Mouse (Mus musculus) stomach, embryonic 14.5 days (tissue): ENCODE measurements around the gene Klc1. TPM values are rescaled to one million over a fixed set of nuclear protein-coding genes. Genes with fewer than 3 reads are reported as not detected.
A peak's percentile ranks its signal among the peaks of the same experiment; 100 is the strongest.

Experiments used
- ATAC-seq: fragments of 200-750 bp; cut with Nextera tagmentation; 2 replicates; pipeline ENCODE4 v1.8.0; 2017; ENCODE audit warnings: low read depth, moderate TSS enrichment; ENCODE audit not compliant: insufficient number of reproducible peaks, insufficient read depth, low FRiP score
- H3K27ac ChIP-seq: fragments of 300-500 bp; sonication (generic); 2 replicates; pipeline ENCODE4 v1.5.1; 2014; ENCODE audit warnings: mild to moderate bottlenecking, low read length, moderate library complexity, mixed read lengths
- H3K27me3 ChIP-seq: fragments of 300-500 bp; sonication (generic); 2 replicates; pipeline ENCODE4 v1.6.1; 2014; ENCODE audit warnings: low read length, control low read depth, mixed read lengths; ENCODE audit not compliant: control insufficient read depth, insufficient read depth
- H3K36me3 ChIP-seq: fragments of 300-500 bp; sonication (generic); 2 replicates; pipeline ENCODE4 v1.6.1; 2014; ENCODE audit warnings: mild to moderate bottlenecking, control low read depth, low read length, moderate library complexity, mixed read lengths; ENCODE audit not compliant: control insufficient read depth, insufficient read depth
- H3K4me1 ChIP-seq: fragments of 300-500 bp; sonication (generic); 2 replicates; pipeline ENCODE4 v1.6.1; 2014; ENCODE audit warnings: low read length, control low read depth, mixed read lengths; ENCODE audit not compliant: control insufficient read depth, insufficient read depth
- H3K4me2 ChIP-seq: fragments of 300-500 bp; sonication (generic); replicated peaks from 2 replicates; pipeline ENCODE4 v1.6.1; 2014; ENCODE audit warnings: low read depth, low read length, control low read depth
- H3K4me3 ChIP-seq: fragments of 300-500 bp; sonication (generic); 2 replicates; pipeline ENCODE4 v1.5.1; 2014; ENCODE audit warnings: low read depth, low read length, control low read depth
- H3K9ac ChIP-seq: fragments of 300-500 bp; sonication (generic); replicated peaks from 2 replicates; pipeline ENCODE4 v1.6.1; 2014; ENCODE audit warnings: low read depth, mild to moderate bottlenecking, control low read depth, low read length, moderate library complexity, mixed read lengths
- H3K9me3 ChIP-seq: fragments of 300-500 bp; sonication (generic); 2 replicates; pipeline ENCODE4 v1.6.1; 2016; ENCODE audit warnings: low read depth, low read length, control low read depth; ENCODE audit not compliant: control insufficient read depth
- WGBS: fragments of 180-500 bp; shearing (Covaris S2); extraction: QIAGEN DNeasy Blood & Tissue Kit; methylation state at CpG from one replicate; pipeline ENCODE4 v1.1.7; 2014; 5-methylcytosine and 5-hydroxymethylcytosine counted together
- polyA plus RNA-seq: library from polyadenylated mRNA; unstranded; fragments of >200 nt; fragmentation: Nextera tagmentation; extraction: Ambion mirVana; gene quantifications from 2 replicates; pipeline ENCODE4 v1.2.1, GENCODE M21; 2014

The Klc1 gene
- polyA plus RNA-seq, 1 experiment from 2014 or later = 120 TPM

GRCm38 (mm10) chr12:111750739-111751138, 7.9 kb upstream of the Klc1 start:
- Histone ChIP-seq H3K4me1 (peaks cover 9% of the 10 kb centered on the region; the same call in 1 of the 2 replicates), H3K27ac (no peak overlapping the region), H3K9me3 (no peaks in the 10 kb centered on the region), H3K4me3 (no peak overlapping the region), H3K9ac (no peak overlapping the region), H3K36me3 (no peaks in the 10 kb centered on the region), H3K27me3 (no peaks in the 10 kb centered on the region), H3K4me2 (no peak overlapping the region)
- ATAC-seq = no peak
- WGBS = 95% methylated on average over 3 of the region's 3 CpGs

- Histone ChIP-seq H3K36me3 (no peaks in the 10 kb centered on the region), H3K4me2 (no peak overlapping the region), H3K9ac (no peak overlapping the region), H3K4me1 (peaks cover under 1% of the 10 kb centered on the region; the same call in 1 of the 2 replicates), H3K27ac (no peak overlapping the region), H3K9me3 (no peaks in the 10 kb centered on the region), H3K4me3 (no peak overlapping the region), H3K27me3 (no peaks in the 10 kb centered on the region)
- ATAC-seq = no peak
- 88% methylated on average over 6 of the region's 6 CpGs for WGBS
Measured at GRCm38 (mm10) chr12:111752491-111752890, 6.2 kb upstream of the Klc1 start.

- Histone ChIP-seq H3K27me3 (no peaks in the 10 kb centered on the region), H3K9ac (no peak overlapping the region), H3K9me3 (no peaks in the 10 kb centered on the region), H3K4me2 (no peak overlapping the region), H3K27ac (no peak overlapping the region), H3K4me1 (peaks cover 8% of the 10 kb centered on the region; the same call in 1 of the 2 replicates), H3K36me3 (no peaks in the 10 kb centered on the region), H3K4me3 (no peak overlapping the region)
- 52% methylated on average over 9 of the region's 9 CpGs for WGBS
- ATAC-seq = no peak
Measured at GRCm38 (mm10) chr12:111753347-111753746, 5.3 kb upstream of the Klc1 start.

- Histone ChIP-seq H3K4me1 (peaks cover 10% of the 10 kb centered on the region; the same call in 1 of the 2 replicates), H3K27me3 (no peaks in the 10 kb centered on the region), H3K27ac (no peak overlapping the region), H3K9me3 (no peaks in the 10 kb centered on the region), H3K9ac (no peak overlapping the region), H3K4me2 (no peak overlapping the region), H3K36me3 (no peaks in the 10 kb centered on the region), H3K4me3 (no peak overlapping the region)
- no peak for ATAC-seq
Measured at GRCm38 (mm10) chr12:111754710-111755109, 3.9 kb upstream of the Klc1 start.

GRCm38 (mm10) chr12:111755231-111755630, 3.4 kb upstream of the Klc1 start:
- no peak overlapping the region for H3K4me3 ChIP-seq
- peaks cover 16% of the 10 kb centered on the region for H3K4me1 ChIP-seq
- WGBS = 47% methylated on average over 2 of the region's 2 CpGs
- H3K27ac ChIP-seq = no peak overlapping the region
- H3K9me3 ChIP-seq = no peaks in the 10 kb centered on the region
- no peaks in the 10 kb centered on the region for H3K27me3 ChIP-seq
- H3K4me2 ChIP-seq = no peak overlapping the region
- no peaks in the 10 kb centered on the region for H3K36me3 ChIP-seq
- no peak for ATAC-seq
- H3K9ac ChIP-seq = no peak overlapping the region

GRCm38 (mm10) chr12:111756082-111756697, 2.5 kb upstream of the Klc1 start:
- H3K27ac ChIP-seq = no peak overlapping the region
- H3K9me3 ChIP-seq = no peaks in the 10 kb centered on the region
- no peak overlapping the region for H3K4me2 ChIP-seq
- no peaks in the 10 kb centered on the region for H3K27me3 ChIP-seq
- H3K36me3 ChIP-seq = no peaks in the 10 kb centered on the region
- no peak for ATAC-seq
- no peak overlapping the region for H3K9ac ChIP-seq
- 45% methylated on average over 4 of the region's 4 CpGs for WGBS
- no peak overlapping the region for H3K4me3 ChIP-seq
- H3K4me1 ChIP-seq = peaks cover 22% of the 10 kb centered on the region

GRCm38 (mm10) chr12:111756698-111757082, 2.0 kb upstream of the Klc1 start:
- H3K36me3 ChIP-seq = no peaks in the 10 kb centered on the region
- no peak overlapping the region for H3K9ac ChIP-seq
- no peak overlapping the region for H3K27ac ChIP-seq
- H3K4me3 ChIP-seq = no peak overlapping the region
- H3K4me2 ChIP-seq = no peak overlapping the region
- ATAC-seq = no peak
- H3K27me3 ChIP-seq = no peaks in the 10 kb centered on the region
- H3K9me3 ChIP-seq = no peaks in the 10 kb centered on the region
- peaks cover 22% of the 10 kb centered on the region for H3K4me1 ChIP-seq
- 33% methylated on average over 5 of the region's 5 CpGs for WGBS

GRCm38 (mm10) chr12:111757561-111758325, 906 bp upstream of the Klc1 start:
- Histone ChIP-seq H3K27ac (no peak overlapping the region), H3K4me3 (peak overlapping the region; percentile 91), H3K4me2 (peak overlapping the region; percentile 98), H3K27me3 (no peaks in the 10 kb centered on the region), H3K36me3 (no peaks in the 10 kb centered on the region), H3K9me3 (no peaks in the 10 kb centered on the region), H3K9ac (peak overlapping the region; percentile 97; the same call in 1 of the 2 replicates), H3K4me1 (peaks cover 22% of the 10 kb centered on the region)
- ATAC-seq = no peak
- WGBS = 52% methylated on average over 10 of the region's 10 CpGs
